Mouse (Mus musculus): ENCODE measurements around the gene Gm20708.

DNA sequence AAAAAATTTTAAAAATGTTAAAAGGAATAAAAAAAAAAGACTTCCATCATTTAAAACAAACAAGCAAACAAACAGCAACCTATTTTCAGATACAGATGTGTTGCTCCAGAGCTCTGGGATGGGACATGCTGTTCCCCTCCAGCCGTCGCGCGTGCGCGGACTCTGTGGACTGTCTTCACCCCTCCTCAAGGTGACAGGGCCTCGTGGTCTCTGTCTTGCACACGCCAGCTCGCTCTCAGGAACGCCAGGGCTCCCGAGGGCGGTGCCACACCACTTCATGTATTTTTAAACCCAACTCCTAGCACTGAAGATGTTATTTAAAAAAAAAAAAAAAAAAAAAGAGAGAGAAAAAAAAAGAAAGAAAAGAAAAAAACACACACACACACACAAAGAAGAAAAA lies 47.2 kb upstream of the Gm20708 start:
- TF ChIP-seq CTCF (IDR thresholded peaks at IDR 0.05; ENCODE audit: borderline replicate concordance, control insufficient read depth, extremely low read depth, insufficient read depth, low read length, poor library complexity): no peak
- TF ChIP-seq POLR2A (IDR thresholded peaks at IDR 0.05; ENCODE audit: control insufficient read depth, extremely low read depth, insufficient read depth, low read length, poor library complexity): no peak

Data from thymus, adult 2 months (tissue).